Mouse (Mus musculus) neural tube, embryonic 10.5 days (tissue): ENCODE measurements at regions not wholly inside any gene's neighbourhood (a gene's known extent, or its start where the extent isn't known, plus 50 kb on each side); places are given as distances from the start of the nearest gene placed in this dataset.

Source experiments
- DNase-seq: peaks from one replicate; pipeline ENCODE4 v3.0.0-alpha.2; 2017; ENCODE audit warnings: low spot score; ENCODE audit errors: extremely low spot score

DNA sequence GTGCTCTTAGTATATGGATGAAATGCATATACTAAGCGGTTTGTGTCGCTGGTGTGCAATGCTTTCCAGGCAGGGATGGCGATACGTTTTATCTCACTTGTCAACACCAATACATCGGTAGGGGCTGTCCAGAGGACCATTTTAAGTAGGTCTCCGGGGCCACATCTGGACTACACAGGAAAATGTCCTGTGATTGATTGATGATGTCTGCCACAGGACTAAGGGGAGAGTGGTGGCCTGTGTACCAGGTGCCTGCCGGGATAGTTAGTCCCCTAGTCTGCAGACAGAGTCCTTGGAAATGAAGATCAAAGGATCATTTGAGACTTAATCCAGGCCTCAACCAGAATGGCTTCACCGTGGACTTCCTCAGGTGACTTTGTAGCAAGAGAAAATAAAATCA, 460.6 kb downstream of the Bnc2 start:
- no peak for DNase-seq

- no peak for DNase-seq
Measured at GRCm38 (mm10) chr4:84218961-84219360, 456.1 kb downstream of the Bnc2 start.

DNA sequence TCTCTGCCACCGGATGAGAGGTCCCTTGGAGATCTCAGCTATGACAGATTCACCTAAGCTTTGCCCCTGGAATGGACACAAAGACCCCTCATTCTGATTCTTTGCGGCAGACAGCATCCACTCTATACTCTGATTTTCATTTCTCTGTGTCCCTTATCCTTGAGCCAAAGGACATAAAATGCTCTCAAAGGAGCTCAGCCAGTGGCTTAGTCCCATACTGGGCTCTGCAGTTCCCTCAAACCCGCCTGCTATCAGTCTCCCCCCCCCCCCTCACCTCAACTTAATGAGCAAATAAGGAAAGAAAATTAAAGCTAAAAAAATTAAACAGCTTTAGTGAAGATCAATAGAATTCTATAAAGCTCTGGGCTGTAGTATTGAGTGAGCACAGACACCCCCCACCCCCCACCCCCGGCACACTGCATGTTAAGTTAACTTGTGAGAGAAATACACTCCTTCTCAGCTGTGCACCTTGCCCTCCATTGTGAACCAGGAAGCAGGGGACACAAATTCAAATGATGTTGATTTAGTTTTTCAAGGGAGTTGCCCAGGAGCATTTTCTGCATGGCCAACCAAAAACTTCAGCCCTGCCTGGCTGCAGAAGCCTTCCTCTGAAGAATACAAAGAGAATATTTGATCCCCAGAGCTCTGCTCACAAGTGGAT, 452.9 kb downstream of the Bnc2 start:
- DNase-seq, result no peak

GRCm38 (mm10) chr4:84222805-84223335, 452.2 kb downstream of the Bnc2 start:
- no peak for DNase-seq

DNA sequence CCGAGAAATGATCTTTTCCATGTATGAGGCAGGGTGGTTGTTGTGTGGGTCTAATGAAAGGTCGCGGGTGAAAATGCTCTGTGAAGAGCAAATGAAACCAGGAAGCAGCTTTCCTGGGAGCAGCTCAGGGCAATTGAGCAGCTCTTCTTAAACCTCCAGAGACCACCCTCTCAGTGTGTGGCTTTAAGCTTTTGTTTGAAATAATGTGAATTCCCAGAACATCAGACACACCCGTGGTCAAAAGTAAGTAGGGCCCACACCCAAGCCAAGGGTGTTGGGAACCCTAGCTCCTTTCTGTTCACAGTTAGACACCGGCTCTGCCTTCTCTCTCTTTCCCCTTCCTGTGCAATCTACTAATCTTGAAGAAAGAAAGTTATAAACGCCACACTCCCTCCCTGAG, 450.5 kb downstream of the Bnc2 start:
- no peak for DNase-seq
